Mouse (Mus musculus) heart, postnatal 25 days (tissue): ENCODE results near the gene Rnf145. TPM values are rescaled to one million over a fixed set of nuclear protein-coding genes. Genes with fewer than 3 reads are reported as not detected.

Experiments
- DNase-seq: peaks from one replicate; pipeline ENCODE4 v3.0.0; 2022; ENCODE audit warnings: low spot score
- intact Hi-C: fragments of 180-260 bp; cut with DNase I; formaldehyde crosslinking; loops from one replicate; pipeline ENCODE4 v1.15.1; 2025
- total RNA-seq, 2 experiments: library from RNA; stranded (reverse); gene quantifications; 2 replicates each; pipeline ENCODE4 v1.2.3; 2021

The Rnf145 gene
- total RNA-seq, result 10 to 100 TPM; 13.8 to 19.8 TPM

GRCm38 (mm10) chr11:44518281-44519095 lies at the start of gene Rnf145:
Gene Rnf145, plus strand, starts transcription at chr11:44518964.
- intact Hi-C loops, result loop anchor here (2.0 kb wide), 1 partner anchor 48 kb away; the partner anchor contains the start of gene Ublcp1

GRCm38 (mm10) chr11:44469646-44470431 lies 48.9 kb upstream of the Rnf145 start:
- no peak for DNase-seq
- intact Hi-C loops, result loop anchor here (2.0 kb wide), 1 partner anchor 49 kb away; the partner anchor contains the start of gene Rnf145

More at GRCm38 (mm10) chr11:44518281-44519095, at the start of gene Rnf145:
- peak; percentile 60 for DNase-seq

GRCm38 (mm10) chr11:44470432-44471336 lies 48.1 kb upstream of the Rnf145 start, which contains the start of gene Ublcp1:
Gene Ublcp1, minus strand, starts transcription at chr11:44470498.
- peak; percentile 86 for DNase-seq
- intact Hi-C loops, result loop anchor here (2.0 kb wide), 1 partner anchor 48 kb away; the partner anchor contains the start of gene Rnf145

GRCm38 (mm10) chr11:44471337-44471995 lies 47.3 kb upstream of the Rnf145 start:
- no peak for DNase-seq
- intact Hi-C loops, result loop anchor here (2.0 kb wide), 1 partner anchor 47 kb away; the partner anchor contains the start of gene Rnf145

DNA sequence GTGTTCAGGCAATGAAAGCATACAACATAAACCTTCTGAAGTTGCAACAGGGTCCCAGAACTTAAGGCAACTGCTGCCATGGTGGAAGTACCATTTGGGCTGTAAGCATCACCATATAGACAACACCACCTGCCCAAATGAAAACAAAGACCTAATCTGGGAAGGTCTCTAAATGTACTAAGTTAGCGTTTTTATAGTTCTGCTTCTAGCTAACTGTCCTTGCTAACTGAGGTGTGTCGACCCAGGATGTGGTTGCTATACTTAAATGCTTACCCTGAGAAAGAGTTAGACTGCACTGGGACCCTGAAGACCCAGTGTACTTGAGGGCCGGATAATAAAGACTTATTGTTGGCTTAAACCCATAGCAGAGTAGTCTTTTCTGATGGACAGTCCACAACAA lies 43.3 kb upstream of the Rnf145 start:
- intact Hi-C loops, result no loop called here
- DNase-seq, result no peak

DNA sequence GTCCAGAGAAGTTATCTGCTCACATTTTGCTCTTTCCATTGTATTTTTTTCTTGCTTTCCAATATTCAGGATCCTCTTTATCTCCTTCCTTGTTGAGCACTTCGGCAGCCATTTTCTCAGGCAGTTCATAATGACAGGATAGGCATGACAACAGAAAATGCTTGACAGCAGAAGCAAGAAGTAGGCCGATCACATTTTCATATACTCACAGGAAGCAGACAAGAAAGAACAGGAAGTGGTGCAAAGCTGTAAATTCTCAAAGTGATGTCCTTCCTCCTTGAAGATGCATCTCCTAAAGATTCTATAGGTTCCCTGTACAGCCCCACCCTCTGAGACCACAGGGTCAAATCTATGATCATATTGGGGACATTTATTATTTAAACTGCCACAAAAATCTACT lies 42.3 kb upstream of the Rnf145 start:
- intact Hi-C loops, result no loop called here
- no peak for DNase-seq

DNA sequence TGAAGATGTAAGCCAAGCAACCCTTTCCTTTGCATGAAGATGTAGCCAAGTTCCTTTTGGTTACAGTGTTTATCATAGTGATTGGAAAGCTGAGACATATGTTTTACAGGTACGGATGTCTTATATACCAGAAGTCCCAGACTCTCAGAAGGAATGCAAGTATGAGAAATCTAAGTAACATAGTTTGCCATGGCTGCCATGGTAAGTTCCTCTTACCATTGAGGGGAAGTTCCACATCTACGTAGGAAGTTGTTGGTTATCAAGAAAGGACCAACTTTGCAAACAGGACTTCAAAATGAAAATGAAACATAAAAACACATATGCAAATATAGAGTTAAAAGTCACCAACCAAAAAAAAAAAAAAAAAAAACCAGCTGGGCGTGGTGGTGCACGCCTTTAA lies 40.4 kb upstream of the Rnf145 start:
- intact Hi-C loops, result no loop called here
- DNase-seq, result no peak

GRCm38 (mm10) chr11:44480246-44480645 lies 38.5 kb upstream of the Rnf145 start:
- intact Hi-C loops, result no loop called here

GRCm38 (mm10) chr11:44485089-44485736 lies 33.6 kb upstream of the Rnf145 start:
- intact Hi-C loops, result no loop called here
- no peak for DNase-seq

More at GRCm38 (mm10) chr11:44480246-44480645, 38.5 kb upstream of the Rnf145 start:
- DNase-seq, result no peak

DNA sequence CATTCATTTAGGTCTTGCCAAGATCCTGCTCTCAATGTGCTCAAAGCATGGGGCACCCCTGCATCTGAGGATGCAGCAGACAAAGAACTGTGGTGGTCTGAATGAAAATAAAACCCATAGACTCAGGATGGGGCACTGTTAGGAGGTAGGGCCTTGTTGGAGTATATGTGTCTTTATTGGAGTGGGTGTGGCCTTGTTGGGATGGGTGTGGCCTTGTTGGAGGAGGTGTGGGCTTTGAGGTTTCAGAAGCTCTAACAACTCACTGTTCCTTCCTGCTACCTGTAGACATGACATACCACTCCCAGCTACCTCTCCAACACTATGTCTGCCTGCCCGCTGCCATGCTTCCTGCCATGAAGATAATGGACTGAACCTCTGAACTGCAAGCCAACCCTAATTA lies 29.6 kb upstream of the Rnf145 start:
- intact Hi-C loops, result no loop called here
- no peak for DNase-seq

- intact Hi-C loops, result no loop called here
- DNase-seq, result no peak
Measured at GRCm38 (mm10) chr11:44494643-44495323, 24.0 kb upstream of the Rnf145 start.

- intact Hi-C loops, result no loop called here
- no peak for DNase-seq
Measured at GRCm38 (mm10) chr11:44496217-44496616, 22.5 kb upstream of the Rnf145 start.

DNA sequence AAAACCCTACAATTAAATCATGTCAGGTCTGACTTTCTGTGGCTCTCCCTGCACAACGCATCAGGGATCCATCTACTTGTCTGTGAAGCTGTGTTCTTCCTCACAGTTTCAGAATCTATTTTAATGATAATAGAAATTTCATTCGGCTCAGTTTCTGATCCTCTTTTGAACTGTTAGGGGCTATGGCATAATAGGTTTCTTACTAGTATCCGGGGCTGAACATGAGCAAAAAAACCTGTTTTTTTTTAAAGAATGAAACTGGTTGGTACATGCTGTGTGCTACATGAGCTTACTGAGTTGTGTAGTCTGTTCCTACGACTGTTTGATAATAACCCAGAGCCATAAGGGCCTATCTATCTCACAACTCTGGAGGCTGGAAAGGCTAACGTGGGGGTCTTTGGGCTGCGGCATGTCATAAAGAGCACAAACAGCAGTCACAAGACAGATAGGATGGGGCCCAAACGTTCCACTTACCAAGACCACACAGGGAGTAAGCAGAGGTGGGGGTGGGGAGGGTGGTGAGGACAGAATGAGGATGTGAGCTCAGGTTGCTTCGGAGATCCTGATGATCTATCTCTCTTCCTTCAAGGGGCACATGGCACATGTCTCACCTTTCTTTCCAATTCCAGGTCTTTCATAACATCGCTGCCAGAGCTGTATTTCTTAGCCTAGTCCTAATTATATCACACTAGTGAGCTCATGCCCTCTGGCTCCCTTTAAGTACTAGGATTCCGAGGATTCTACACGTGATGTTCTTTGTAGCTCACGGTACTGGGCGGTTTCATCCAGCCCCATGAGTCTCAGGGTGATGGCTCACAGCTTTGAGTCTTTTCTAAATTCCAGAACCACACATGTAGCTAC lies 20.1 kb upstream of the Rnf145 start:
- intact Hi-C loops, result no loop called here
- no peak for DNase-seq

- intact Hi-C loops, result no loop called here
- no peak for DNase-seq
Measured at GRCm38 (mm10) chr11:44500966-44501365, 17.8 kb upstream of the Rnf145 start.

- intact Hi-C loops, result no loop called here
- no peak for DNase-seq
Measured at GRCm38 (mm10) chr11:44501477-44501876, 17.3 kb upstream of the Rnf145 start.

DNA sequence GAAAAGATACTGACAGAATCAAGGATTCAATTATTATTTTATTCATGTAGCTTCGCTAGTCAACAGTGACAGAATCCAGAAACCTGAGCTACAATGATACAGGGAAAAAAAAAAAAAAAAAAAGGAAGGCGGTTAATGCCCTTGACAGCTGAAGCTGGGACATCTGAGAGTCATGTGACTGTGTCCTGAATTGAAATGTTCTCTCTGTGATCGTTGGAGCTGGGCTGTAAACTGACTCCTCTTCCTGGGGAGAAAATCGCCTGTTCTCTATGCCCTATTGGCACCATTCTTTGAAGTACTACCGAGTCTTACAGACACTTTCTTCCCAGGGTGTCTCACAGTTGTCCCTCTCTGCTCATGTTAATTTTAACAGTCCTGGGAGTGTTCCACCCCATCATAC lies 15.8 kb upstream of the Rnf145 start:
- no peak for DNase-seq
- intact Hi-C loops, result no loop called here

DNA sequence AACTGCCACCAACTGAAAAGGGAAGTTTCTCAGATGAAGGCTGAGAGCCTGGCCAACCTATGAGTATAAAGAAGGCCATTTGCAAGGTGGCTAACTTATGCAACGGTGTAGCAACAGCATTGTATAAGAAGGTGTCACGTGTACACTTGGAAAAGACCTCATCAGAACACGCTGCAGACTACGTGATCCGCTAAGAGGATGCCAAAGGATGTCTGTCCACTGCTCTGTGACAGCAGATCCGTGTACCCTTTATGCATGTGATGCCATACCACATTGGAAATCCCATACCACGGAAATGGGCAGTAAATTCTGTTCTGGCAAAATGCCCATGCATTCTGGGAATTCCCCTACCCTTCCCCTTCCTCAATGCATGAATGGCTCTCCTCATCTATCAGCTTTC lies 14.6 kb upstream of the Rnf145 start:
- DNase-seq, result no peak
- intact Hi-C loops, result no loop called here
